Mouse (Mus musculus): ENCODE data around the gene Lgr4.

GRCm38 (mm10) chr2:109936410-109936755 lies 18.9 kb downstream of the Lgr4 start:
- no peak for TF ChIP-seq POLR2A (IDR thresholded peaks at IDR 0.05; ENCODE audit: extremely low read depth, insufficient read depth, low read length)
- no peak for TF ChIP-seq CTCF (IDR thresholded peaks at IDR 0.05; ENCODE audit: low read depth, low read length)

All from liver, adult 2 months (tissue).